Comparison of ENCODE assay signal across 8 mouse cellular contexts in genomic region chr13:34154931-34155272, GRCm38 (mm10). TPM values are rescaled to one million over a fixed set of nuclear protein-coding genes. Genes with fewer than 3 reads are reported as not detected.
DNase-seq lines count a peak whose midpoint lies in the region; ATAC-seq and TF ChIP-seq lines count a peak whose summit lies in the region.

No protein-coding gene starts in this region.

- ATAC-seq in heart, embryonic 11.5 days (replicated peaks; ENCODE audit: insufficient number of reproducible peaks, low FRiP score, low TSS enrichment): no peak
- peak; percentile 63 for ATAC-seq in erythroblast, adult 5-6 weeks (replicated peaks; ENCODE audit: low FRiP score, poor library complexity, severe bottlenecking)
- ATAC-seq in hindbrain, embryonic 12.5 days (ENCODE audit: low FRiP score): no peak

- peaks cover 10% of the 10 kb centered on the region for H3K4me1 ChIP-seq in heart, embryonic 11.5 days (ENCODE audit: control insufficient read depth, insufficient read depth, low read length)
- H3K4me1 ChIP-seq in bone marrow, adult 2 months (ENCODE audit: control insufficient read depth, insufficient read depth, low read length): no peaks in the 10 kb centered on the region
- peaks cover 21% of the 10 kb centered on the region for H3K4me1 ChIP-seq in hindbrain, embryonic 12.5 days

- peak; percentile 18; the same call in 1 of the 2 replicates for TF ChIP-seq CTCF in bone marrow, adult 2 months (IDR thresholded peaks at IDR 0.05; ENCODE audit: control insufficient read depth, insufficient read depth, low read length)

- no peaks in the 10 kb centered on the region for H3K9me3 ChIP-seq in heart, embryonic 11.5 days (replicated peaks; ENCODE audit: control insufficient read depth, low read length)
- no peaks in the 10 kb centered on the region for H3K9me3 ChIP-seq in hindbrain, embryonic 12.5 days (replicated peaks)

- TF ChIP-seq POLR2A in bone marrow, adult 2 months (IDR thresholded peaks at IDR 0.05; ENCODE audit: borderline replicate concordance, control insufficient read depth, low read depth, low read length): no peak

- DNase-seq in heart, adult 11 months: peak; percentile 92
- DNase-seq in left cerebral cortex, postnatal 10 days (ENCODE audit: extremely low spot score in 1 of 2, low spot score in 2 of 2): peak; percentile 74 to 75
- DNase-seq in lung, postnatal 4 days: peak; percentile 34 to 80
- DNase-seq in right cerebral cortex, postnatal 4 days: peak; percentile 72

- no peak overlapping the region for H3K27ac ChIP-seq in heart, embryonic 11.5 days (ENCODE audit: low read depth, low read length)
- H3K27ac ChIP-seq in bone marrow, adult 2 months (ENCODE audit: control insufficient read depth, insufficient read depth, low read depth, low read length, poor library complexity): no peak overlapping the region
- H3K27ac ChIP-seq in hindbrain, embryonic 12.5 days: peak overlapping the region; percentile 64; the same call in 1 of the 2 replicates

- H3K27me3 ChIP-seq in heart, embryonic 11.5 days (ENCODE audit: control insufficient read depth, insufficient read depth, low read length): no peaks in the 10 kb centered on the region
- no peaks in the 10 kb centered on the region for H3K27me3 ChIP-seq in hindbrain, embryonic 12.5 days

- 38% methylated on average over 3 of the region's 3 CpGs for WGBS in heart, embryonic 11.5 days (ENCODE audit: insufficient replicate concordance)
- 24% methylated on average over 3 of the region's 3 CpGs for WGBS in bone marrow, adult 2 months
- 35% methylated on average over 3 of the region's 3 CpGs for WGBS in hindbrain, embryonic 12.5 days

- intact Hi-C loops in left cerebral cortex, postnatal 10 days (cut with DNase I): loop anchor here (2.0 kb wide), 2 partner anchors 78 to 108 kb away; no protein-coding TSS in a partner anchor

- H3K9ac ChIP-seq in heart, embryonic 11.5 days (ENCODE audit: low read depth, low read length): no peak overlapping the region
- H3K9ac ChIP-seq in hindbrain, embryonic 12.5 days: no peak overlapping the region

- no peak overlapping the region for H3K4me2 ChIP-seq in heart, embryonic 11.5 days
- H3K4me2 ChIP-seq in hindbrain, embryonic 12.5 days (replicated peaks): peak overlapping the region; percentile 26

- no peaks in the 10 kb centered on the region for H3K36me3 ChIP-seq in heart, embryonic 11.5 days (ENCODE audit: control insufficient read depth, insufficient read depth, low read length)
- no peaks in the 10 kb centered on the region for H3K36me3 ChIP-seq in hindbrain, embryonic 12.5 days

- no peak overlapping the region for H3K4me3 ChIP-seq in heart, embryonic 11.5 days (ENCODE audit: low read depth, low read length)
- H3K4me3 ChIP-seq in bone marrow, adult 2 months (replicated peaks; ENCODE audit: control insufficient read depth, low read depth, low read length): peak overlapping the region; percentile 48
- no peak overlapping the region for H3K4me3 ChIP-seq in hindbrain, embryonic 12.5 days

RNA-seq across cellular contexts. Expression of gene Psmg4, which starts 7.9 kb away (rescaled TPM):
- polyA plus RNA-seq in heart, embryonic 11.5 days (2014; fragmentation: Nextera tagmentation; extraction: Ambion mirVana): 59.0 and 66.1 TPM in 2 replicates
- polyA plus RNA-seq in bone marrow, adult 2 months (2011; ENCODE audit: insufficient read depth, insufficient read length, low replicate concordance, missing spikeins): 12.9 and 30.1 TPM in 2 replicates
- total RNA-seq in erythroblast, adult 5-6 weeks (2015; ENCODE audit: low replicate concordance): 10.4 and 21.3 TPM in 2 replicates
- 14.7 and 14.8 TPM in 2 replicates for total RNA-seq in erythroblast, adult 5-6 weeks (2017; ENCODE audit: low replicate concordance)
- polyA plus RNA-seq in hindbrain, embryonic 12.5 days (2016; fragmentation: Nextera tagmentation; extraction: Ambion mirVana): 80.5 and 93.8 TPM in 2 replicates
- 10 to 100 TPM; 29.5 to 30.0 TPM for total RNA-seq in left cerebral cortex, postnatal 10 days (2021)

RNA-seq across cellular contexts. Expression of gene Tubb2b, which starts 24.6 kb away (rescaled TPM):
- 25.2 and 35.0 TPM in 2 replicates for polyA plus RNA-seq in heart, embryonic 11.5 days (2014; fragmentation: Nextera tagmentation; extraction: Ambion mirVana)
- 4.1 and 37.3 TPM in 2 replicates for polyA plus RNA-seq in bone marrow, adult 2 months (2011; ENCODE audit: insufficient read depth, insufficient read length, low replicate concordance, missing spikeins)
- total RNA-seq in erythroblast, adult 5-6 weeks (2015; ENCODE audit: low replicate concordance): not detected in 2 replicates
- total RNA-seq in erythroblast, adult 5-6 weeks (2017; ENCODE audit: low replicate concordance): not detected in 2 replicates
- 363 and 373 TPM in 2 replicates for polyA plus RNA-seq in hindbrain, embryonic 12.5 days (2016; fragmentation: Nextera tagmentation; extraction: Ambion mirVana)
- 1,000 to 10,000 TPM; 1,287 to 1,419 TPM for total RNA-seq in left cerebral cortex, postnatal 10 days (2021)
